Mouse (Mus musculus) layer of hippocampus, postnatal 14 days (tissue): ENCODE results near the gene Sfmbt1. TPM values are rescaled to one million over a fixed set of nuclear protein-coding genes. Genes with fewer than 3 reads are reported as not detected.

ENCODE experiments used
- DNase-seq, 2 experiments: peaks; one replicate each; pipeline ENCODE4 v3.0.0; 2021 to 2022; ENCODE audit warnings: low spot score in 2 of 2, mixed read lengths in 1 of 2
- total RNA-seq, 2 experiments: library from RNA; stranded (reverse); gene quantifications; 2 replicates each; pipeline ENCODE4 v1.2.3; 2021

Gene Sfmbt1
- total RNA-seq, 2 experiments from 2014 or later, result 25.4 to 27.8 TPM

GRCm38 (mm10) chr14:30825021-30825475, 110.4 kb downstream of the Sfmbt1 start:
- no peak for DNase-seq

- peak; percentile 84 to 87 for DNase-seq
Measured at GRCm38 (mm10) chr14:30825476-30826131, 111.0 kb downstream of the Sfmbt1 start, which contains the start of gene Tmem110. Tmem110 (plus strand) TSS chr14:30825590.

GRCm38 (mm10) chr14:30826174-30827140, 111.8 kb downstream of the Sfmbt1 start:
- DNase-seq, result no peak

- DNase-seq, result no peak
Measured at GRCm38 (mm10) chr14:30827480-30827879, 112.8 kb downstream of the Sfmbt1 start.

GRCm38 (mm10) chr14:30828077-30828476, 113.4 kb downstream of the Sfmbt1 start:
- no peak for DNase-seq

GRCm38 (mm10) chr14:30828635-30829460, 114.2 kb downstream of the Sfmbt1 start:
- DNase-seq, result peak in 1 of 2 experiments; percentile 22

- no peak for DNase-seq
Measured at GRCm38 (mm10) chr14:30837416-30837996, 122.9 kb downstream of the Sfmbt1 start.

- DNase-seq, result no peak
Measured at GRCm38 (mm10) chr14:30843701-30844100, 129.1 kb downstream of the Sfmbt1 start.

- DNase-seq, result no peak
Measured at GRCm38 (mm10) chr14:30850504-30850903, 135.9 kb downstream of the Sfmbt1 start.

- DNase-seq, result no peak
Measured at GRCm38 (mm10) chr14:30852325-30852724, 137.7 kb downstream of the Sfmbt1 start.

- DNase-seq, result no peak
Measured at GRCm38 (mm10) chr14:30855316-30855715, 140.7 kb downstream of the Sfmbt1 start.

- DNase-seq, result no peak
Measured at GRCm38 (mm10) chr14:30856885-30857507, 142.3 kb downstream of the Sfmbt1 start.

GRCm38 (mm10) chr14:30857990-30858389, 143.3 kb downstream of the Sfmbt1 start:
- DNase-seq, result no peak

- no peak for DNase-seq
Measured at GRCm38 (mm10) chr14:30861421-30862125, 146.9 kb downstream of the Sfmbt1 start.

- DNase-seq, result no peak
Measured at GRCm38 (mm10) chr14:30862368-30862767, 147.7 kb downstream of the Sfmbt1 start.

- no peak for DNase-seq
Measured at GRCm38 (mm10) chr14:30865311-30865710, 150.7 kb downstream of the Sfmbt1 start.

- DNase-seq, result peak; percentile 64 to 78
Measured at GRCm38 (mm10) chr14:30867042-30867441, 152.4 kb downstream of the Sfmbt1 start.

- DNase-seq, result no peak
Measured at GRCm38 (mm10) chr14:30868826-30869225, 154.2 kb downstream of the Sfmbt1 start.

- DNase-seq, result no peak
Measured at GRCm38 (mm10) chr14:30869391-30869801, 154.7 kb downstream of the Sfmbt1 start.
